Mouse (Mus musculus): ENCODE results near the gene Hoxa10. TPM values are rescaled to one million over a fixed set of nuclear protein-coding genes. Genes with fewer than 3 reads are reported as not detected.

Gene Hoxa10
- polyA plus RNA-seq, 1 experiment from 2014 or later, result 0.05 TPM

GRCm38 (mm10) chr6:52217459-52217768, 23.2 kb downstream of the Hoxa10 start:
- peaks cover 99% of the 10 kb centered on the region for H3K27me3 ChIP-seq (ENCODE audit: control insufficient read depth, insufficient read depth, low read depth, low read length)
- H3K4me1 ChIP-seq (ENCODE audit: control insufficient read depth, low read depth, low read length), result peaks cover 3% of the 10 kb centered on the region
- H3K36me3 ChIP-seq (ENCODE audit: control insufficient read depth, insufficient read depth), result no peaks in the 10 kb centered on the region
- no peaks in the 10 kb centered on the region for H3K9me3 ChIP-seq (replicated peaks; ENCODE audit: control insufficient read depth, low read length)
- no peak overlapping the region for H3K27ac ChIP-seq (ENCODE audit: low read length)
- no peak; the same call in 1 of the 2 replicates for ATAC-seq (ENCODE audit: low read depth)
- WGBS (ENCODE audit: insufficient replicate concordance), result 1% methylated on average over 25 of the region's 25 CpGs
- H3K4me2 ChIP-seq (ENCODE audit: low read depth, low read length), result peak overlapping the region; percentile 37
- no peak overlapping the region for H3K9ac ChIP-seq (ENCODE audit: low read depth, low read length)
- H3K4me3 ChIP-seq (ENCODE audit: low read depth, low read length), result peak overlapping the region; percentile 36

DNA sequence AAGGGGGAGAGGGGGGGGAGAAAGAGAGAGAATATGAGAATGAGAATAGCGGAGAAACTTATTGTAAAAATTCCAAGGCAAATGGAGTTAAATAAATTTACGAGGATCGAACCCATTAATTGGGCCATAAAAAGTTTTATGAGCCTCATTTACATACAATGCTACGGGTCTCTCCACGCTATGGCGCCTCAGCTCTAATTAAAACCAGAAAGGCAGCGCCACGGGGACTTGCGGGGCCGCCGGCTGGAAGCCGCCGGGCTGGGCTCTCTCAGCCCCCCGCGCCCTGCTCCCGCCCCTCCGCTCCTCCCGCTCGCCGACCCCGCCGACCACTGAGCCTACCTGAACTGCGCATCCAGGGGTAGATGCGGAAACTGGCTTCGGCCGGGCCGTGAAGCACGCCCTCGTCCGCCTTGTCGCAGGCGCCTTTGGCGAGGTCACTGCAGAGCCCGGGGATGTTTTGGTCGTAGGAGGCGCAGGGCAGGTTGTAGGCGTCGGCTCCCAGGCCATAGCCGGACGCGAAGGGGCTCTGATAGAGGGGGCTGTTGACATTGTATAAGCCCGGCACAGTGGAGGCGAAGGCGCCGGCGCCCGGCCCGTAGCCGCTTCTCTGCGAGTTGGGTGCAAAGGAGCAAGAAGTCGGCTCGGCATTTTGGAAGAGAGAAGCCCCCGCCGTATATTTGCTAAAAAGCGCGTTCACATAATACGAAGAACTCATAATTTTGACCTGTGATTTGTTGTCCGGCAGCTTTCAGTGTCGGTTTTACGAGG, 23.8 kb downstream of the Hoxa10 start:
- Histone ChIP-seq H3K4me2 (ENCODE audit: low read depth, low read length) (peak overlapping the region; percentile 37), H3K9ac (ENCODE audit: low read depth, low read length) (no peak overlapping the region), H3K27ac (ENCODE audit: low read length) (no peak overlapping the region), H3K36me3 (ENCODE audit: control insufficient read depth, insufficient read depth) (no peaks in the 10 kb centered on the region), H3K9me3 (replicated peaks; ENCODE audit: control insufficient read depth, low read length) (no peaks in the 10 kb centered on the region), H3K4me1 (ENCODE audit: control insufficient read depth, low read depth, low read length) (peaks cover 3% of the 10 kb centered on the region), H3K4me3 (ENCODE audit: low read depth, low read length) (peak overlapping the region; percentile 36), H3K27me3 (ENCODE audit: control insufficient read depth, insufficient read depth, low read depth, low read length) (peaks cover 99% of the 10 kb centered on the region)
- no peak for ATAC-seq (ENCODE audit: low read depth)
- under 1% methylated on average over 60 of the region's 60 CpGs for WGBS (ENCODE audit: insufficient replicate concordance)

- H3K4me3 ChIP-seq (ENCODE audit: low read depth, low read length), result no peak overlapping the region
- ATAC-seq (ENCODE audit: low read depth), result no peak
These were observed 24.7 kb downstream of the Hoxa10 start for GRCm38 (mm10) chr6:52215771-52216535.

GRCm38 (mm10) chr6:52215070-52215469, 25.6 kb downstream of the Hoxa10 start:
- no peak for ATAC-seq (ENCODE audit: low read depth)
- Histone ChIP-seq H3K27me3 (ENCODE audit: control insufficient read depth, insufficient read depth, low read depth, low read length) (peaks cover 97% of the 10 kb centered on the region), H3K4me2 (ENCODE audit: low read depth, low read length) (no peak overlapping the region), H3K9me3 (replicated peaks; ENCODE audit: control insufficient read depth, low read length) (no peaks in the 10 kb centered on the region), H3K36me3 (ENCODE audit: control insufficient read depth, insufficient read depth) (no peaks in the 10 kb centered on the region), H3K9ac (ENCODE audit: low read depth, low read length) (no peak overlapping the region), H3K4me3 (ENCODE audit: low read depth, low read length) (no peak overlapping the region), H3K4me1 (ENCODE audit: control insufficient read depth, low read depth, low read length) (no peaks in the 10 kb centered on the region; the same call in none of the 2 replicates), H3K27ac (ENCODE audit: low read length) (no peak overlapping the region)
- 49% methylated on average over 3 of the region's 3 CpGs for WGBS (ENCODE audit: insufficient replicate concordance)

More at GRCm38 (mm10) chr6:52215771-52216535, 24.7 kb downstream of the Hoxa10 start:
- Histone ChIP-seq H3K27me3 (ENCODE audit: control insufficient read depth, insufficient read depth, low read depth, low read length) (peaks cover 99% of the 10 kb centered on the region), H3K27ac (ENCODE audit: low read length) (no peak overlapping the region), H3K9ac (ENCODE audit: low read depth, low read length) (no peak overlapping the region), H3K36me3 (ENCODE audit: control insufficient read depth, insufficient read depth) (no peaks in the 10 kb centered on the region), H3K9me3 (replicated peaks; ENCODE audit: control insufficient read depth, low read length) (no peaks in the 10 kb centered on the region), H3K4me1 (ENCODE audit: control insufficient read depth, low read depth, low read length) (no peaks in the 10 kb centered on the region; the same call in none of the 2 replicates), H3K4me2 (ENCODE audit: low read depth, low read length) (no peak overlapping the region)
- 2% methylated on average over 30 of the region's 30 CpGs for WGBS (ENCODE audit: insufficient replicate concordance)

GRCm38 (mm10) chr6:52214271-52214670, 26.4 kb downstream of the Hoxa10 start:
- Histone ChIP-seq H3K9me3 (replicated peaks; ENCODE audit: control insufficient read depth, low read length) (no peaks in the 10 kb centered on the region), H3K27ac (ENCODE audit: low read length) (no peak overlapping the region), H3K4me3 (ENCODE audit: low read depth, low read length) (no peak overlapping the region), H3K27me3 (ENCODE audit: control insufficient read depth, insufficient read depth, low read depth, low read length) (peaks cover 97% of the 10 kb centered on the region), H3K9ac (ENCODE audit: low read depth, low read length) (no peak overlapping the region), H3K4me1 (ENCODE audit: control insufficient read depth, low read depth, low read length) (no peaks in the 10 kb centered on the region; the same call in none of the 2 replicates), H3K4me2 (ENCODE audit: low read depth, low read length) (no peak overlapping the region), H3K36me3 (ENCODE audit: control insufficient read depth, insufficient read depth) (no peaks in the 10 kb centered on the region)
- 32% methylated on average over 5 of the region's 5 CpGs for WGBS (ENCODE audit: insufficient replicate concordance)
- no peak for ATAC-seq (ENCODE audit: low read depth)

DNA sequence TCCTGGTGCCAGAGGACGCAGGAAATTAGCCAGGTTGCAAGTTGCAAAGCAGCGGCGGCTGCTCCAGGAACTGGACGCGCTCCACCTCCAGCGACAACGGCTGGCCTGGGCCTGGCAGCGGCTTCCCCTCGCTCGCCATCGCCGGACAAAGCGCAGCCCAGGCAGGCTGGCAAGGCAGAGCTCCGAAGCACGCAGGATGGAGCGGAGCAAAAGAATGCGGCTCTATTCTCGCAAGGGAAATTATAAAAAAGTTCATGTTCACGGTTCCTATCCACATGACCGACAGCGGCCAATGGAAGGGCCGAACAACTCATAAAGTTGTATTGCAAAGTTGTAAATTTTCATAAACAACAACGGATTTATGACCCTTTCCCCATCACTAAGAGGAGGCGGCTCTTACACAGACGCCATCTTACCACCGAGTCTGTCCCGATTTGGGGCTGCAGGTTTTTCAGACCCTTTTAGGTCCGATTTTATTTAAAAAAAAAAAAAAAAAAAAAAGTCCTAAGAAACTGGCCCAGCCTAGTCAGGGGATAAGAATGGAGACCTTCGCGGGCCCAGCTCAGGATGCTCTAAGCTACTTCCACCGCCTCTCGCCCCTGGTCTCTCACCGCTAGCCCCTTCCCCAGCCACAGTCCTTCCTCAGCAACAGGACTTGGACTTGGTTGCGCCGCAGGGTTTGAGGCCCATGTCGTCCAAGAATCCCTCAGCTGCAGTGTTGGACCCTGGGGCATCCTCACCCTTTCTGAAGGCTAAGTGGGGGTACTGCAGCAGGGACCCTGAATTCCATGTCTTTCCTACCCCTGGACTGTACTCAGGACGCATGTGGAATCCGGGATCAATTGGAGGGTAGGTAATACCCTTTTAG, 27.3 kb downstream of the Hoxa10 start, which contains the start of the genes Hoxa3 and Gm28308:
Hoxa3 (minus strand) TSS at position 218 of the 868 bp plus-strand sequence.
Gm28308 (minus strand) TSS at position 221 of the 868 bp plus-strand sequence.
- peak within 1 kb of the TSS; percentile 36 for H3K4me3 ChIP-seq (ENCODE audit: low read depth, low read length)
- H3K4me2 ChIP-seq (ENCODE audit: low read depth, low read length), result peak within 1 kb of the TSS; percentile 28
- no peaks in the 10 kb centered on the region; the same call in none of the 2 replicates for H3K4me1 ChIP-seq (ENCODE audit: control insufficient read depth, low read depth, low read length)
- no peak for ATAC-seq (ENCODE audit: low read depth)
- H3K36me3 ChIP-seq (ENCODE audit: control insufficient read depth, insufficient read depth), result no peaks in the 10 kb centered on the region
- peaks cover 97% of the 10 kb centered on the region for H3K27me3 ChIP-seq (ENCODE audit: control insufficient read depth, insufficient read depth, low read depth, low read length)
- no peaks in the 10 kb centered on the region for H3K9me3 ChIP-seq (replicated peaks; ENCODE audit: control insufficient read depth, low read length)
- H3K9ac ChIP-seq (ENCODE audit: low read depth, low read length), result no peak within 1 kb of the TSS
- WGBS (ENCODE audit: insufficient replicate concordance), result 5% methylated on average over 38 of the region's 38 CpGs
- no peak within 1 kb of the TSS for H3K27ac ChIP-seq (ENCODE audit: low read length)

GRCm38 (mm10) chr6:52212556-52213118, 28.0 kb downstream of the Hoxa10 start:
- Histone ChIP-seq H3K4me1 (ENCODE audit: control insufficient read depth, low read depth, low read length) (no peaks in the 10 kb centered on the region; the same call in none of the 2 replicates), H3K9me3 (replicated peaks; ENCODE audit: control insufficient read depth, low read length) (no peaks in the 10 kb centered on the region), H3K4me2 (ENCODE audit: low read depth, low read length) (peak overlapping the region; percentile 28), H3K4me3 (ENCODE audit: low read depth, low read length) (peak overlapping the region; percentile 36), H3K36me3 (ENCODE audit: control insufficient read depth, insufficient read depth) (no peaks in the 10 kb centered on the region), H3K9ac (ENCODE audit: low read depth, low read length) (no peak overlapping the region), H3K27ac (ENCODE audit: low read length) (no peak overlapping the region), H3K27me3 (ENCODE audit: control insufficient read depth, insufficient read depth, low read depth, low read length) (peaks cover 97% of the 10 kb centered on the region)
- ATAC-seq (ENCODE audit: low read depth), result no peak
- 1% methylated on average over 22 of the region's 22 CpGs for WGBS (ENCODE audit: insufficient replicate concordance)

DNA sequence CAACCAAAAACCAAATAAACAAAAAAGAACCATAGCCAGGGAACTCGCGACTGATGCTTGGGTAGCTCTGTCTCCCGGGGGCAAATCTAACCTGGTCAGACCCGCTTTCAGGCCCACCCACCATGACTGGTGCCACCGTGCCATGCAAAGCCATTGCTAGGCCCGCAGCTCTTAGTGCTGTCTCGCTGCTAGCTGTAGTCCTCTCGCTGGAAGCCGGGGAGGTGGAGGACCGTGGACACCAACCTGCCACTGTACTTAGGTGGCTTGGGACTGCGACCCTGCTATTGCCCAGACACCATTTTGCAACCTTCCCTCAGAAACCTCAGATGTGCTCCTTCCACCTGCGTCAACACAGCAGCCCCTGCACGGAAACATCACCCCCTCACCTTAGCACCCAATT, 28.7 kb downstream of the Hoxa10 start:
- no peaks in the 10 kb centered on the region for H3K36me3 ChIP-seq (ENCODE audit: control insufficient read depth, insufficient read depth)
- 0 out of 2 replicates have a peak overlapping the region, but pooled peaks have one; percentile 15 for H3K4me2 ChIP-seq (ENCODE audit: low read depth, low read length)
- no peak overlapping the region for H3K27ac ChIP-seq (ENCODE audit: low read length)
- H3K27me3 ChIP-seq (ENCODE audit: control insufficient read depth, insufficient read depth, low read depth, low read length), result peaks cover 97% of the 10 kb centered on the region
- WGBS (ENCODE audit: insufficient replicate concordance), result 3% methylated on average over 13 of the region's 13 CpGs
- no peak for ATAC-seq (ENCODE audit: low read depth)
- no peaks in the 10 kb centered on the region; the same call in none of the 2 replicates for H3K4me1 ChIP-seq (ENCODE audit: control insufficient read depth, low read depth, low read length)
- 0 out of 2 replicates have a peak overlapping the region, but pooled peaks have one; percentile 19 for H3K4me3 ChIP-seq (ENCODE audit: low read depth, low read length)
- no peaks in the 10 kb centered on the region for H3K9me3 ChIP-seq (replicated peaks; ENCODE audit: control insufficient read depth, low read length)
- no peak overlapping the region for H3K9ac ChIP-seq (ENCODE audit: low read depth, low read length)

All from liver, embryonic 16.5 days (tissue).